Mouse (Mus musculus): ENCODE measurements around the gene Obscn. TPM values are rescaled to one million over a fixed set of nuclear protein-coding genes. Genes with fewer than 3 reads are reported as not detected.

Obscn gene
- polyA plus RNA-seq, 1 experiment: not detected

DNA sequence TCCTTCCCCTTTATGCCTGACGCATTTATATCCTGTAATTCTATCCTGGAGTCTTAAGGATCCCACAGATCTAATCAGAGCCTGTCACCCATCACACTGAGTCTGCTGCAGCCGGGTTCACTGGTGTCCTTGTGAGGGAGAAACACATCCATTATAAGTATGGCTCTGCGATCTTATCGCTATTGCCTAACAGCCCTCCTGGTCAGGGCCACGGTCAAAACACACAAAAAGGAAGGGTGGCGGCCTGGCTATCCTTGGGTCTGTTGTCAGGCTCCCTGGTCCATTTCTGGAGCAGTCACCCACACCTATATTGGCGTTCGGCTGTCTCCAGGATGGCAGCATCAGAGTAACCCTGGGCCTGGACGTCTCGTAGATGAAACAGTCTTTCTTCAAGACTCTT is 48.6 kb downstream of the Obscn start:
- WGBS: 89% methylated on average over 10 of the region's 10 CpGs
- Histone ChIP-seq H3K4me3 (ENCODE audit: insufficient read depth, low read depth, low read length) (no peak overlapping the region), H3K27ac (ENCODE audit: insufficient read depth, low read depth, low read length) (no peak overlapping the region), H3K4me1 (ENCODE audit: control insufficient read depth, insufficient read depth, low read length) (no peaks in the 10 kb centered on the region)
- TF ChIP-seq POLR2A (IDR thresholded peaks at IDR 0.05; ENCODE audit: insufficient read depth, low read depth, low read length) (no peak), CTCF (IDR thresholded peaks at IDR 0.05; ENCODE audit: insufficient read depth, low read depth, low read length) (no peak)

DNA sequence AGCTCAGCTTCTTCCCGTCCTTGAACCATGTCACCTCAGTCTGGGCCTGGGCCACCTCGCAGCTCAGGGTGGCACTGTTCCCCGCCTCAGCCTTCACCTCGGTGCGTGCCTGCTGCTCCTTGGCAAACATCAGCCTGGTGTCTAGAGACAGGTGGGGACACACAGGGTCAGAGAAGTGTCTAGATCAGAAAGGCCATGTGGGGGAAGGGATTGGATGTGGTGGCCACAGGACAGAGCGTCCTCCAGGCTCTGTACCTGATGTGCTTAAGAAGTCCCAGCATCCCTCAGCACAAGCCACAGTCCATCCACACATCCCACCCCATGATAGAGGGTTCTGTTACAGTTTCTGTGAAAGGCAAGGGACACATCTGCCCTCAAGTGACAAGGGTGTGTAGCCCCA is 51.0 kb downstream of the Obscn start:
- TF ChIP-seq CTCF (IDR thresholded peaks at IDR 0.05; ENCODE audit: insufficient read depth, low read depth, low read length) (no peak), POLR2A (IDR thresholded peaks at IDR 0.05; ENCODE audit: insufficient read depth, low read depth, low read length) (no peak)
- H3K4me3 ChIP-seq (ENCODE audit: insufficient read depth, low read depth, low read length): no peak overlapping the region
- H3K4me1 ChIP-seq (ENCODE audit: control insufficient read depth, insufficient read depth, low read length): no peaks in the 10 kb centered on the region
- no peak overlapping the region for H3K27ac ChIP-seq (ENCODE audit: insufficient read depth, low read depth, low read length)
- 89% methylated on average over 6 of the region's 6 CpGs for WGBS

- no peaks in the 10 kb centered on the region; the same call in 1 of the 2 replicates for H3K4me1 ChIP-seq (ENCODE audit: control insufficient read depth, insufficient read depth, low read length)
- TF ChIP-seq POLR2A (IDR thresholded peaks at IDR 0.05; ENCODE audit: insufficient read depth, low read depth, low read length) (no peak), CTCF (IDR thresholded peaks at IDR 0.05; ENCODE audit: insufficient read depth, low read depth, low read length) (no peak)
- H3K4me3 ChIP-seq (ENCODE audit: insufficient read depth, low read depth, low read length): no peak overlapping the region
- WGBS: 91% methylated on average over 3 of the region's 3 CpGs
- H3K27ac ChIP-seq (ENCODE audit: insufficient read depth, low read depth, low read length): no peak overlapping the region
Observed at GRCm38 (mm10) chr11:59083125-59083524, 53.1 kb downstream of the Obscn start.

DNA sequence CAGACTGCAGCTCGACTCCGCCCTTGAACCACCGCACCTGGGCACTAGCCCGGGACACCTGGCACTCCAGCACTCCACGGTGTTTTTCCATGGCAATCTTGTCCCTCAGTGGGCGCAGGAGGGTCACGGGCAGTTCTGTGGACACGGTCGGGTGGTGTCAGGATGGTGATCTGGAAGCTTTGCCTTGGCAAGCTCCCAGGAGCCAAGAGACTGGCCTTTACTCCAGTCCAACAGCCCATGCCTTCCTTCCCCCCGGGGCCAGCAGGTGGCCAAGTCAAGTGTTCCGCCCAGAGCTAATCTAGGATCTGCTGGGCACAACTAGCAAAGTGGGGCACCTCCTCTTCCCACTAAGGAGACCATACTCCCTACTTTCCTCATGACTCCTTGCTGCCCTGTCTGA is 57.9 kb downstream of the Obscn start:
- no peak for TF ChIP-seq CTCF (IDR thresholded peaks at IDR 0.05; ENCODE audit: insufficient read depth, low read depth, low read length)
- TF ChIP-seq POLR2A (IDR thresholded peaks at IDR 0.05; ENCODE audit: insufficient read depth, low read depth, low read length): no peak
- WGBS: 90% methylated on average over 11 of the region's 11 CpGs
- Histone ChIP-seq H3K4me3 (ENCODE audit: insufficient read depth, low read depth, low read length) (no peak overlapping the region), H3K4me1 (ENCODE audit: control insufficient read depth, insufficient read depth, low read length) (no peaks in the 10 kb centered on the region; the same call in 1 of the 2 replicates), H3K27ac (ENCODE audit: insufficient read depth, low read depth, low read length) (no peak overlapping the region)

GRCm38 (mm10) chr11:59070321-59070720 is 65.9 kb downstream of the Obscn start:
- Histone ChIP-seq H3K27ac (ENCODE audit: insufficient read depth, low read depth, low read length) (no peak overlapping the region), H3K4me3 (ENCODE audit: insufficient read depth, low read depth, low read length) (no peak overlapping the region), H3K4me1 (ENCODE audit: control insufficient read depth, insufficient read depth, low read length) (peaks cover 10% of the 10 kb centered on the region)
- TF ChIP-seq POLR2A (IDR thresholded peaks at IDR 0.05; ENCODE audit: insufficient read depth, low read depth, low read length): no peak
- TF ChIP-seq CTCF (IDR thresholded peaks at IDR 0.05; ENCODE audit: insufficient read depth, low read depth, low read length): no peak
- 91% methylated on average over 2 of the region's 2 CpGs for WGBS

DNA sequence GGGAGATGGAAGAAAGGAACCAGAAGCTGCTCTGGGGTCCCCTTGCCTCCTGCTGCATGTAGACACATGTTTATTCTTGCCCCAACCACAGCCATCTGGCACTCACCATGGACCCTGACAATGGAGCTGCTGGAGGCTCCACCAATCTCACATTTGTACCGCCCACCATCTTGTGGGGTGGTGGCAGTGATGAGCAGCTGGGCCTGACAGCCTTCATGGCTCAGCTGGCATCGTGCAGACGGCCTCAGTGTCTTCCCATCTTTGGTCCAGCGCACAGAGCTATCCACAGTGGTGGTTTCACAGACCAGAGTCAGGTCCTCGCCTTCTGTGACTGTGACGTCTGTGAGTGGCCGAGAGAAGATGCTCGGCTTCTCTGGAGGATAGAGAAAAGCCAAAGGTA is 67.3 kb downstream of the Obscn start:
- Histone ChIP-seq H3K4me1 (ENCODE audit: control insufficient read depth, insufficient read depth, low read length) (peaks cover 10% of the 10 kb centered on the region), H3K27ac (ENCODE audit: insufficient read depth, low read depth, low read length) (no peak overlapping the region), H3K4me3 (ENCODE audit: insufficient read depth, low read depth, low read length) (no peak overlapping the region)
- TF ChIP-seq CTCF (IDR thresholded peaks at IDR 0.05; ENCODE audit: insufficient read depth, low read depth, low read length) (no peak), POLR2A (IDR thresholded peaks at IDR 0.05; ENCODE audit: insufficient read depth, low read depth, low read length) (no peak)
- WGBS: 79% methylated on average over 8 of the region's 8 CpGs

- TF ChIP-seq POLR2A (IDR thresholded peaks at IDR 0.05; ENCODE audit: insufficient read depth, low read depth, low read length): no peak
- no peak for TF ChIP-seq CTCF (IDR thresholded peaks at IDR 0.05; ENCODE audit: insufficient read depth, low read depth, low read length)
- 67% methylated on average over 1 of the region's 1 CpGs for WGBS
- H3K4me3 ChIP-seq (ENCODE audit: insufficient read depth, low read depth, low read length): no peak overlapping the region
- no peak overlapping the region for H3K27ac ChIP-seq (ENCODE audit: insufficient read depth, low read depth, low read length)
- peaks cover 10% of the 10 kb centered on the region for H3K4me1 ChIP-seq (ENCODE audit: control insufficient read depth, insufficient read depth, low read length)
Observed at GRCm38 (mm10) chr11:59068433-59068832, 67.8 kb downstream of the Obscn start.

DNA sequence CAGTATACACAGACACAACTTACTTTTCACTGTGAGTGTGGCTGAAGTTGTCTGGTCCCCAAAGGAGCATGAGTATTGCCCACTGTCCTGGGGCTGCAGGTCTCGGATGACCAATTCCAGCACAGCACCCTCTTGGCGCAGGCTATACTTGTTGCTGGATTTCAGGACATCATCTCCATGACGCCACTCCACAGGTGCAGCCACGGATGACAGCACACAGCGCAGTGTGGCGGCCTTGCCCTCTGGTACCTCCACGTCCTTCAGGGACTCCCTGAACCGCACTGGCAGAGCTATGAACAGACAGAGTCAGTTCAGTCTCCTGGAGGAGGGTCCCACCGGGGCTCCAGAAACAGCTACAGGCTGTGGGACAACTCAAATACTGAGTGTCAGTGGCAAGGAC is 68.3 kb downstream of the Obscn start:
- TF ChIP-seq POLR2A (IDR thresholded peaks at IDR 0.05; ENCODE audit: insufficient read depth, low read depth, low read length) (no peak), CTCF (IDR thresholded peaks at IDR 0.05; ENCODE audit: insufficient read depth, low read depth, low read length) (no peak)
- WGBS: 83% methylated on average over 9 of the region's 9 CpGs
- H3K4me1 ChIP-seq (ENCODE audit: control insufficient read depth, insufficient read depth, low read length): peaks cover 10% of the 10 kb centered on the region
- no peak overlapping the region for H3K4me3 ChIP-seq (ENCODE audit: insufficient read depth, low read depth, low read length)
- no peak overlapping the region for H3K27ac ChIP-seq (ENCODE audit: insufficient read depth, low read depth, low read length)

GRCm38 (mm10) chr11:59058025-59058424 is 78.2 kb downstream of the Obscn start:
- WGBS: 68% methylated on average over 3 of the region's 3 CpGs
- H3K4me3 ChIP-seq (ENCODE audit: insufficient read depth, low read depth, low read length): no peak overlapping the region
- H3K4me1 ChIP-seq (ENCODE audit: control insufficient read depth, insufficient read depth, low read length): no peaks in the 10 kb centered on the region
- no peak for TF ChIP-seq POLR2A (IDR thresholded peaks at IDR 0.05; ENCODE audit: insufficient read depth, low read depth, low read length)
- TF ChIP-seq CTCF (IDR thresholded peaks at IDR 0.05; ENCODE audit: insufficient read depth, low read depth, low read length): no peak
- H3K27ac ChIP-seq (ENCODE audit: insufficient read depth, low read depth, low read length): no peak overlapping the region

GRCm38 (mm10) chr11:59051031-59051430 is 85.2 kb downstream of the Obscn start:
- no peak overlapping the region for H3K27ac ChIP-seq (ENCODE audit: insufficient read depth, low read depth, low read length)
- H3K4me1 ChIP-seq (ENCODE audit: control insufficient read depth, insufficient read depth, low read length): no peaks in the 10 kb centered on the region
- WGBS: 58% methylated on average over 9 of the region's 9 CpGs
- TF ChIP-seq CTCF (IDR thresholded peaks at IDR 0.05; ENCODE audit: insufficient read depth, low read depth, low read length) (no peak), POLR2A (IDR thresholded peaks at IDR 0.05; ENCODE audit: insufficient read depth, low read depth, low read length) (no peak)
- H3K4me3 ChIP-seq (ENCODE audit: insufficient read depth, low read depth, low read length): no peak overlapping the region

Measured in olfactory bulb, adult 2 months (tissue).